Mouse (Mus musculus) intestine, embryonic 14.5 days (tissue): ENCODE measurements at regions not wholly inside any gene's neighbourhood (a gene's known extent, or its start where the extent isn't known, plus 50 kb on each side); places are given as distances from the start of the nearest gene placed in this dataset.

Experiments used
- ATAC-seq: fragments of 200-750 bp; cut with Nextera tagmentation; replicated peaks from 2 replicates; pipeline ENCODE4 v1.8.0; 2017; ENCODE audit warnings: low read depth, moderate number of reproducible peaks, moderate TSS enrichment, moderate library complexity; ENCODE audit not compliant: low FRiP score, low TSS enrichment
- DNase-seq: peaks from one replicate; pipeline ENCODE4 v3.0.0-alpha.2; 2018; ENCODE audit warnings: low spot score
- H3K27ac ChIP-seq: fragments of 300-500 bp; sonication (generic); 2 replicates; pipeline ENCODE4 v1.5.1; 2014; ENCODE audit warnings: low read depth, mild to moderate bottlenecking, control low read depth
- H3K27me3 ChIP-seq: fragments of 300-500 bp; sonication (generic); replicated peaks from 2 replicates; pipeline ENCODE4 v1.6.1; 2014; ENCODE audit warnings: low read length, control low read depth; ENCODE audit not compliant: control insufficient read depth, insufficient read depth
- H3K36me3 ChIP-seq: fragments of 300-500 bp; sonication (generic); 2 replicates; pipeline ENCODE4 v1.6.1; 2014; ENCODE audit warnings: low read length, control low read depth; ENCODE audit not compliant: control insufficient read depth, insufficient read depth
- H3K4me1 ChIP-seq: fragments of 300-500 bp; sonication (generic); replicated peaks from 2 replicates; pipeline ENCODE4 v1.6.1; 2014; ENCODE audit warnings: low read length, control low read depth, mixed read lengths; ENCODE audit not compliant: control insufficient read depth, insufficient read depth
- H3K4me2 ChIP-seq: fragments of 300-500 bp; sonication (generic); 2 replicates; pipeline ENCODE4 v1.6.1; 2014; ENCODE audit warnings: low read length
- H3K4me3 ChIP-seq: fragments of 300-500 bp; sonication (generic); 2 replicates; pipeline ENCODE4 v1.5.1; 2014; ENCODE audit warnings: low read depth, low read length, control low read depth, mixed read lengths
- H3K9ac ChIP-seq: fragments of 300-500 bp; sonication (generic); 2 replicates; pipeline ENCODE4 v1.6.1; 2014; ENCODE audit warnings: mild to moderate bottlenecking, low read length
- H3K9me3 ChIP-seq: fragments of 300-500 bp; sonication (generic); 2 replicates; pipeline ENCODE4 v1.6.1; 2016; ENCODE audit warnings: low read length, control low read depth; ENCODE audit not compliant: control insufficient read depth
- WGBS: fragments of 180-500 bp; shearing (Covaris S2); extraction: QIAGEN DNeasy Blood & Tissue Kit; methylation state at CpG from one replicate; pipeline ENCODE4 v1.1.7; 2014; 5-methylcytosine and 5-hydroxymethylcytosine counted together

DNA sequence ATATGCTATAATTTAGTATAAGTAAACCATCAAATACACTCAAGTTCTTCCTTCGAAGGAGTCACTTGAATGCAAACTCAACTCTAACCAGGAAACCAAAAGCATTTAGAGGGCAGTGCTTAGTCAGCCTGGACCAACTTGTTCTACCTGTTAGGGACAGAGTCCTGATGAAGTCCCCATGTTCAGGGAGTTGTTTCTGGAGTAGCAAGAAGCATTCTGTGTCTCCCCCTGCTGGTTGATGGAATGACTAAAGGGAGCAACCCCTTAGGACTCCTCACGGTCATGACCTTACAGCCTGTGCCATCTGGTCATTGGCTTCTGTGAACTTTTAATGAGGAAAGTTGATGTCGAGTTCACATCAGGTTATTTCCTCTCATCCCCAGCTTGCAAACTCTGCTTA is 349.6 kb upstream of the Satb1 start:
- no peak for ATAC-seq
- Histone ChIP-seq H3K36me3 (no peaks in the 10 kb centered on the region), H3K27me3 (no peaks in the 10 kb centered on the region), H3K27ac (no peak overlapping the region), H3K4me2 (no peak overlapping the region), H3K4me1 (no peaks in the 10 kb centered on the region), H3K9ac (no peak overlapping the region), H3K9me3 (no peaks in the 10 kb centered on the region), H3K4me3 (no peak overlapping the region)
- DNase-seq = peak; percentile 55
- WGBS = 36% methylated on average over 3 of the region's 3 CpGs

DNA sequence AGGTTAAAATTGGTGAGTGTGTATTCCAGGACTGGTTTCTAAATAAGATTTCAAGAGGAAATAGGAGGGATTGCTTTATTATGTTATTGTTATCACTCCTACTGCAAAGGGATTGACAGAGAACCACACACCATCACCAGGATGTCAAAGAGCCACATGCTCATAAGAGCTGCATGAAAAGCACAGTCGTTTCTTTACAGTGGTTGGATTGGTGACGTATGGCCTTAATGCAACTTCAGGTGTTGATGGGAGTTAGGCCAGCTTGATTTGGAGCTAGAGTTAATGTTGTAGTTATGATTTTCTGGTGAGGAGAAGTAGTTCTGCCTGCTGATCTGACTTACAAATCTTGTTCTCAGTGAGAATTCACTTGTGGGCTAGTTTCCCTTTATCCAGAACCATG is 344.9 kb upstream of the Satb1 start:
- Histone ChIP-seq H3K4me2 (no peak overlapping the region), H3K9me3 (no peaks in the 10 kb centered on the region), H3K9ac (no peak overlapping the region), H3K4me1 (no peaks in the 10 kb centered on the region), H3K27ac (no peak overlapping the region), H3K4me3 (no peak overlapping the region), H3K36me3 (no peaks in the 10 kb centered on the region), H3K27me3 (no peaks in the 10 kb centered on the region)
- DNase-seq (no peak), ATAC-seq (no peak)
- WGBS = 78% methylated on average over 2 of the region's 2 CpGs

DNA sequence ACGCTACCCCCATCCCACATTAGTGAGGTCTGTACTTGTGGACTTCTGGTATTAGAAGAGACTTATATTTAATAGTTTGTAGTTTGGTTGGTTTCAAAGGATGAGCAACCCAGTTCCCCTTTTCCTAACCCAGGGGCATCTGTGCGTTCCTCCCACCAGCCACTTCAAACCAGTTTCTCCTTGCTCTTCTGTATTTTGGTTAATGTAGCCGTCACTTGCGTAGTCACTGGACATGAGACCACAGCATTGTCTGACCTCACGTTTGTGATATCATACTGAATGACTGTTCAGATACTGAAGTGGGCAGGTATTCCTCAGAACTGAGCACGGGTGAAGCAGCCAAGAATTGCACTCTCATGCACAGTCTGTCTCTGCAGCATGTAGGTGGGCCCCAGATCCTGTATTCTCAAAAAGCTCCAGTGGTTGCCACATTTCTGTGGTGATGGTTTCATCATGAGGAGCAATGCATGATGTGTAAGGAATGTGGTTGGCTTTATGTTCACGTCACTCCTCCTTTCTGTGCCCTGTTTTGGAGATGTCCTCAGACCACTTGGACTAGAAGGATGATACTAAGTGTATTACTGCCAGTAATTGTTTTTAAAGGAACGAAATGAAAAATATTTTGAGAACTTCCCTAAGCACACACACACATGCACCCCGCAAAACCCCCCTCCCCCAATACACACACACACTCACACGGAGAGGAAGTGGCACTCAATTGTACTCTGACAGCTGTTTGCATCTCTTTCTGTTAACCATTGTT is 335.2 kb upstream of the Satb1 start:
- no peak overlapping the region for H3K27ac ChIP-seq
- H3K36me3 ChIP-seq = no peaks in the 10 kb centered on the region
- no peaks in the 10 kb centered on the region for H3K4me1 ChIP-seq
- H3K9me3 ChIP-seq = no peaks in the 10 kb centered on the region
- no peak overlapping the region for H3K4me3 ChIP-seq
- H3K9ac ChIP-seq = no peak overlapping the region
- H3K27me3 ChIP-seq = no peaks in the 10 kb centered on the region
- ATAC-seq (no peak), DNase-seq (no peak)
- H3K4me2 ChIP-seq = no peak overlapping the region
- WGBS = 78% methylated on average over 10 of the region's 10 CpGs

DNA sequence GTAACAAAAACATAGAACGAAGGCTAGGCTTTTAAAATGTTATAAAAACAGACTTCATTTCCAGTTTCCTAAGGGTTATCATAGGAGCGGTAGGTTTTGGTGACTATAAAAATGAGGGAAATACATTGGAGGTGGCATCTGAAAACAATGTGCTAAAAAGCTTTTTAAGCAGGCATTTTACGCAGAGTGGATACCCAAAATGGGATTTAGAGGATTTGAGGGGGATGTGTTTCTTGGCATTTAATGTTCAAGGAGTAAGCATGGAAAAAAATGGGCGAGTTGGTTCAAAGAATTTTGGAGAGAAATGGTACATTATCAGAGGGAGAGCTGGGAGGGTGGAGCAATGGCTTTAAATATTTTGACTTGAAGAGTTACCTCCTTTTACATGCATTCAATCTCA is 334.6 kb upstream of the Satb1 start:
- no peak overlapping the region for H3K27ac ChIP-seq
- H3K9ac ChIP-seq = no peak overlapping the region
- no peaks in the 10 kb centered on the region for H3K36me3 ChIP-seq
- H3K4me1 ChIP-seq = no peaks in the 10 kb centered on the region
- no peaks in the 10 kb centered on the region for H3K27me3 ChIP-seq
- H3K9me3 ChIP-seq = no peaks in the 10 kb centered on the region
- no peak overlapping the region for H3K4me2 ChIP-seq
- DNase-seq (no peak), ATAC-seq (no peak)
- WGBS = 82% methylated on average over 4 of the region's 4 CpGs
- no peak overlapping the region for H3K4me3 ChIP-seq

DNA sequence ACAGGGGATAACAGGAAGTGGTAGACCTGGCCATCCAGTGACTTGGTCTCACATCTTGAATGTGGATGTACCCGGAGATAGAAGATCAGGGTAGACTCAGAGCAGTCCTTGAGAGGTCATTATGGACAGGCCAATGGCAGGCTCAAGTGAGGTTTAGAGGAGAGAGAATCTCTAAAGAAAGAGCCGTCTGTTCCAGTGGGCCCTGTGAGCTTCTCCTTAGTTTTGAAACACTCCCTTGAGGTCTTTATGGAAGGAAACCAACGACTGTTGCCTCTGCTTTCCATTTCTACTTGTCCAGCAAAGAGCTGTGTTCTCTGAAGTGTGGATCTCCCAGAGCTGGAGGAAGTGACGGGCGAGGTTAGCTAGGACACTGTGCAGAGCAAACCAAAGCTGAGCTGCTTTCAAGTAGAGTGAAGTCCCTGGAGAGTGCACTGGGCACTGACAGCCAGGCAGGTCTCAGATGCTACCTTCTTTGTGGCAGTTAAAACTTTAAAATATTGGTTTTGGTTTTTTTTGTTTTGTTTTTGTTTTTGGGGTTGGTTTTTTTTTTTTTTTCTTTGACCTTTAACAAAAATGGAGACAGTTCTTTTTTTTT is 332.9 kb upstream of the Satb1 start:
- Histone ChIP-seq H3K27ac (no peak overlapping the region), H3K9ac (no peak overlapping the region), H3K36me3 (no peaks in the 10 kb centered on the region), H3K27me3 (no peaks in the 10 kb centered on the region), H3K4me3 (no peak overlapping the region), H3K9me3 (no peaks in the 10 kb centered on the region), H3K4me1 (no peaks in the 10 kb centered on the region), H3K4me2 (no peak overlapping the region)
- ATAC-seq (no peak), DNase-seq (no peak)
- 84% methylated on average over 5 of the region's 5 CpGs for WGBS

DNA sequence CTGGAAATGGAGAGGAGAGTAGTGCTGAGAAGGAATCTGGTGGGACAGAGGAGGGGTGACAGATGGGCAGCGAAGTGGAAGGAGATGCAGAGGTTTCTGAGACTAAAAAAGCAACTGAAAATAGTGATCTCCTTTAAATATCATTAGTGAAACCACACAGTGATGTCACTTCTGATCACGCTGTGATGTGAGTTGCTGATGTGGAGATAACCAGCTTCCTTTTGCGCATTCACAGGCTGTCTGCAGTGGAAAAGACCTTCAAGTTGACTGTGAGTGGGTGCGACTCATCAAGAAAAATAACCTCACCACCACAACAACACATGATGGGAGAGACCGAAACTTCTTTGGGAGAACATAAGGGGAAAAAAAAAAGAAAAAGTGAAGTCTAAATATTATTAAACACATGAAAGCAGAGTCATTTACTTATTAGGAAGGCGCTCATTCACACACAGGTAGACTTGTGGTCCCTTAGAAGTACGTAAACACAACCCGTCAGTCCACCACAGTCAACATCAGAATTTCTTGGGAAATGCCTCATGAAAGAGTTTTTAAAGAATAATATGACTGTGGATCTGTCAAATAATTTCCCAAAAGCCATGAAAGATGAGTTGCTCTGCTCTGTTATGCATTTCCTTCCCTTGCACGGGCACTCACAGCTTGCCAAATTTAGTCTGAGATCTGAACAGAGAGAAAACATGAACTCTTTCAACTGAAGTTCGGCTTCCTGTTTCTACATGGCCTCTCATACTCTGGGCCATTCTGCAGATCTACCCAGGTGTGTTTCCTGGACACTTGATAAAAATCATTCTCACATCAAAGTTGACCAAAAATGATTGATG is 329.7 kb upstream of the Satb1 start:
- Histone ChIP-seq H3K9me3 (no peaks in the 10 kb centered on the region), H3K4me1 (no peaks in the 10 kb centered on the region), H3K4me3 (no peak overlapping the region), H3K4me2 (no peak overlapping the region), H3K36me3 (no peaks in the 10 kb centered on the region), H3K9ac (no peak overlapping the region), H3K27me3 (no peaks in the 10 kb centered on the region), H3K27ac (no peak overlapping the region)
- 85% methylated on average over 10 of the region's 10 CpGs for WGBS
- no peak for ATAC-seq
- no peak for DNase-seq

DNA sequence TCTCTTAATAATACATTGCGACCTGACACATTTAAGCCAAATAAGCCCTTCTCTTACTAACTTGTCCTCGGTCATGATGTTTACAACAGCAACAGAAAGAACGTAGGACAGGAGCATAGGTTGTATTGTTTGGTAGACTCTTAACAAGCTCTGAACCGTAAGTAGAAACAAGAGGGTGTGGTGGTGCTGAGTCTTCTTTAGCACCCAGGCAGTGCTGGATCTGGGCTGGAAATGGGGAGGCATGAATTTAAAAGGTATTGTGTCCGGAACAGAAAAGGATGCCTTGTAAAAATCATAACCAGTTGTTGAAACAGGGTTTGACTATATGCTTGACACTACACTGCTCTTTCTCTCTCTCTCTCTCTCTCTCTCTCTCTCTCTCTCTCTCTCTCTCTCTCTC is 317.4 kb upstream of the Satb1 start:
- ATAC-seq (no peak), DNase-seq (no peak)
- H3K9ac ChIP-seq = no peak overlapping the region
- H3K4me1 ChIP-seq = no peaks in the 10 kb centered on the region
- 84% methylated on average over 5 of the region's 5 CpGs for WGBS
- no peaks in the 10 kb centered on the region for H3K36me3 ChIP-seq
- no peaks in the 10 kb centered on the region for H3K9me3 ChIP-seq
- no peak overlapping the region for H3K27ac ChIP-seq
- H3K4me2 ChIP-seq = no peak overlapping the region
- H3K27me3 ChIP-seq = no peaks in the 10 kb centered on the region
- no peak overlapping the region for H3K4me3 ChIP-seq

DNA sequence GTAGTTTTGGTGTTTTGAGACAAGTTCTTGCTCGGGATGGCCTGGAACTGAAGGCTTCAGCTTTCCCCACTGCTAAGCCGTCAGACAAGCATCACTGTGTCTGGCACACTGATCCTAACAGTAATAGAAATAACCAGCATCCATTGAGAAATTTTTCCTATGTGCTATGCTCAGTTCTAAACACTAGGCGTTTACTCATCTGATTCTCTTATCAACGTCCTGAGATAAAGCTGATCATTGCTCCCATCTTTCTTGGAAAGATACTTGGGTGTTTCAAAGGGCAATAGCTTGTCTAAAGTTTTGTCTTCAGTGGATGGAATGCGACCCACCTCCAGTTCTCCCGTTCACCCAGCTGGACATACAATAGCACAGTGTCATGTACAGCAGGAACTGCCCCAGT is 316.7 kb upstream of the Satb1 start:
- Histone ChIP-seq H3K27me3 (no peaks in the 10 kb centered on the region), H3K4me2 (no peak overlapping the region), H3K36me3 (no peaks in the 10 kb centered on the region), H3K4me3 (no peak overlapping the region), H3K9me3 (no peaks in the 10 kb centered on the region), H3K4me1 (no peaks in the 10 kb centered on the region), H3K27ac (no peak overlapping the region), H3K9ac (no peak overlapping the region)
- DNase-seq = no peak
- no peak for ATAC-seq
- 80% methylated on average over 6 of the region's 6 CpGs for WGBS
